Mouse (Mus musculus): ENCODE measurements around the gene Syngr3. TPM values are rescaled to one million over a fixed set of nuclear protein-coding genes. Genes with fewer than 3 reads are reported as not detected.

Gene Syngr3
- polyA plus RNA-seq (2012; rRNA removed): 0.12 and 0.14 TPM in 2 replicates

DNA sequence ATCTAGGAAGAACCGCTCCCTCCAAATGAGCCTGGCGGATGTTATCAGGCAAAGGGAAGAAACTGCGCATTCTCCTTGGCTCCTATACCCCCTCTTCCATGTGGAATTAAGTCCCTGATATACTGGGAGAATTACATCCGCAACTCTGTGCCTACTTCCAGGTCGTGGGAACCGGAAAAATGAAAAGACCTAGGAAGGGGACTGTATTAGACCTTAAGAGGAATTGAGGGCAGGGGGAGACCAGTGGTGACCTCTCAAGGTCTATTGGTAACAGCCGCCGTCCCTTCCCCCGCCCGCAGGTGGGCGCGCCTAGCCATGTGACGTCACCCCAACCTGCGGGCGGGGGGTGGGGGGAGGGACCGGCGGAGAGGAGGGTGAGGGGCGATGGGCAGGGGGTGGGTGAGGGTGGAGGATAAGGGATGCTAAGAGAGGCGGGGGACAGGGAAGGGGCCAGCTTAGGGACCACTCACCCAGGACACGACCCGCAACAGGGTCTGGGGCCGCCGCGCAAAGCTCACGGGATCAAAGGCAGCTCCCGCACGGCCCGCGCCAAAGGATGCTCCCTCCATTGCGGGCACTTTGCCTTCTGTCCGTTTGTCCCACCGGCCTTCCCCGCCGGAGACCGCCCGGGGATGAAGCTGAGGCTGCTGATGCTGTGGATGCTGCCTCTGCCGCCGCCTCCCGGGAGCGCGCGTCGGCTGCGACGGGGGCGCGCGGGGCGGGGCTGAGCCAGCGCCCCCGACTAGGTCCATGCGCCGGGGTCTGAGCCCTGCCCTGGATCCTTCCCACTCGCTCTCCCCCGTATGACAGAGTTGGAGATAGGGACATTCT is at the start of gene Syngr3:
Syngr3 (minus strand) TSS at position 705 of the 831 bp plus-strand sequence.

GRCm38 (mm10) chr17:24736330-24737051 is 46.7 kb upstream of the Syngr3 start, which contains the start of gene Msrb1:
Gene Msrb1, plus strand, starts transcription at chr17:24736642.

GRCm38 (mm10) chr17:24727618-24728017 is 37.9 kb upstream of the Syngr3 start, which contains the start of gene Rpl3l:
Gene Rpl3l, plus strand, starts transcription at chr17:24727820.

GRCm38 (mm10) chr17:24724184-24724583 is 34.4 kb upstream of the Syngr3 start, which contains the start of gene Ndufb10:
Gene Ndufb10, minus strand, starts transcription at chr17:24724478.

GRCm38 (mm10) chr17:24717943-24718342 is 28.2 kb upstream of the Syngr3 start, which contains the start of the genes Rnf151 and Rps2:
Gene Rnf151, minus strand, starts transcription at chr17:24718063.
Gene Rps2, plus strand, starts transcription at chr17:24718116.

DNA sequence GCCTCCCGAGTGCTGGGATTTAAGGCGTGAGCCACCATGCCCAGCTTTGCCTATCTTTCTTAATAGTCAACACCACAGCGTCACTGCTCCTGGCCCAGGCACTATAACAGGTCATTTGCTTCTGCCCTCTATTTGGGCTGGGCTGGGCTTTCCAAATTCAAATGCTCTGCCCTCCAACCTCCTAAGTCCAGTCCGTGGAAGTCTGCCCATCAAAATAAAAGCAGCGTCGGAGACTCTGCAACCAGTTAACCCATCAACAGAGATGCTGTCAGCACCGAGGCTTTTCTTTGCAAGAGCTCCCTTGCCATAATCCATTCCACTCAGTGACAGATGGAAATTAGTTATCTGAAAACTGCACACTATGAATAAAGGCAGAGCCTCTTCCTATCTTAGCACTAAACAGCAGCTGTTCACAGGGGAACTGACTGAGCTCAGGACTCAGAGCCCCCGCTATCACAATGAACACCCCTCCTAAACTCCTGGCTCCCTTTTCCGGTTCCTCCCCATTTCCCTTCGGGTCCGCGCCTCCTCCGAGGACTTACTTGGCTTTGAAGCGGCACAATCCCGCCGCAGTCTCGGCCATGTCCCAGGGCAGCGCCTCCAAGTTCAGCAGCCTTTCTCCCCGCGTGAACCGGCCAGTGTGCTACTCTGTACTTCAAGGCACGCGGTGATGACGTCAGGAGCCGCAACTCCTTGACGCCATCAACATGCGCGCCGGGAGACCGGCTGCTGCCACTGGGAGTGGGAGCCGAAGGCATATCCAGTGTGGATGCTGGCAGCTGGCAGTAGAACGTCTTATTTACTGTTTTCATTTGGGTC is 17.4 kb upstream of the Syngr3 start, which contains the start of gene Tbl3:
Tbl3 (minus strand) TSS at position 679 of the 819 bp plus-strand sequence.

GRCm38 (mm10) chr17:24696011-24696697 is 6.4 kb upstream of the Syngr3 start, which contains the start of the genes Gfer and Noxo1:
Gene Gfer, minus strand, starts transcription at chr17:24696156.
Gene Noxo1, plus strand, starts transcription at chr17:24696234.

DNA sequence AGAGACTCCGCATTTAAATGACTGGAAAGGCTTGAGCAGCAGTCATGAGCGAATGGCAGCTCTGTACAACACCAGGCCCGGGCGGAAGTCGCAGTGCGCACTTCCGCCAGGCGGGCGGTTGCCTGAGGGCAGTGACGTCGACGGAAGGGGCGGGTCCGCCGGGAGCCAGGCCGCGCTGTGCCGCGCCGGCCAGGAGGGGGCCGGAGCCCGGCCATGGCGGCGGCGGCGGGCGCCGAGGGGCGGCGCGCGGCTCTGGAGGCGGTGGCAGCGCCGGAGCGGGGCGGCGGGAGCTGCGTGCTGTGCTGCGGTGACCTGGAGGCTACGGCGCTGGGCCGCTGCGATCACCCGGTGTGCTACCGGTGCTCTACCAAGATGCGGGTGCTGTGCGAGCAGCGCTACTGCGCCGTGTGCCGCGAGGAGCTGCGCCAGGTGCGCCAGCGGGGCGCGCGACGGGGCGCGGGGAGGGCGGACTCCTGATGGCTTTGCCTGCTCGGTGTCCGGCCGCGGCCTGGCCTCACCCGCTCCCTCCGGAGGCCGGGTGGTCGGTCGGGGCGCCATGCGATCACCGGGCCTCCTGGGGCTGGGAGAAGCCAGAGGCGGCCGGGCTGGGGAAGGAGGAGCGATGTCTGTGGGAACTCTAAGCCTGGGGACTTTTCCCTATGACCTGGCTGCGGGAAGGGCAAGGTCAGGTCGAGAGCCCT is 20.1 kb downstream of the Syngr3 start, which contains the start of gene Zfp598:
Zfp598 (plus strand) TSS at position 143 of the 701 bp plus-strand sequence.

DNA sequence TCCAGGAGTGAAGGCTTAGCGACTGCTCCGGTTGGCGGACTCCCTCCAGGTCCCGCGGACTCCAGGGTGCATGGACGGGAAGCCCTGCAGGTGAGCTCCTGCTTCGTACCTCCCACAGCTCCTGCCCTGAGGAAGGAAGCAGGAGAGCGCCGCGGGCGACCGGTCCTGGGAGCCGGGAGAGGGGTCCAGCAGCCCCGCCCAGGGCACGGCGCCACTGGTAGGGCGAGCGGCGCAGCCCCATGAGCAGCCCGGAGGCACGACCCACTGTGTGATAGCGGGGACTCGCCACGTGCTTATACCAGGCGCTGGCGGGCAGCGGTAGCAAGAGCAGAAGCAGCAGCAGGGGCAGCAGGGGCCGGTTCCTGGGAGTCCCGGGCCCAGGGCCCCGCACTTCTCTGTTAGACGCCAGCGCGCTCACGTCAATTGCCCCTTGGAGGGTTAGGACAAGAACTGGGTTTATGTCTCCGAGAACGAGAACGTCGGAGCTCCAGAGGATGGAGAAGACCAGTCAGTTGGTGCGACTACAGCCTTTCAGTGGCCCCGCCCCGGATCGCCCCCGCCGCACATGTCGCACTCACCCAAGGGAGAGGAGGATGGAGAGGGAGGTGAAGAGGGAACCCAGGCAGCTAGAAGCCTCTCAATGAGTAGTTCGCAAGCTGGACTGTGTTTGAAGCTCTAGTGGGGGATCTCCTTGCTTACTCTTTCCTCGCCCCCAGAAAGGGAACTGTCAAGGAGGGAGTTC is 31.6 kb downstream of the Syngr3 start, which contains the start of gene Npw:
Npw (minus strand) TSS at position 441 of the 742 bp plus-strand sequence.

DNA sequence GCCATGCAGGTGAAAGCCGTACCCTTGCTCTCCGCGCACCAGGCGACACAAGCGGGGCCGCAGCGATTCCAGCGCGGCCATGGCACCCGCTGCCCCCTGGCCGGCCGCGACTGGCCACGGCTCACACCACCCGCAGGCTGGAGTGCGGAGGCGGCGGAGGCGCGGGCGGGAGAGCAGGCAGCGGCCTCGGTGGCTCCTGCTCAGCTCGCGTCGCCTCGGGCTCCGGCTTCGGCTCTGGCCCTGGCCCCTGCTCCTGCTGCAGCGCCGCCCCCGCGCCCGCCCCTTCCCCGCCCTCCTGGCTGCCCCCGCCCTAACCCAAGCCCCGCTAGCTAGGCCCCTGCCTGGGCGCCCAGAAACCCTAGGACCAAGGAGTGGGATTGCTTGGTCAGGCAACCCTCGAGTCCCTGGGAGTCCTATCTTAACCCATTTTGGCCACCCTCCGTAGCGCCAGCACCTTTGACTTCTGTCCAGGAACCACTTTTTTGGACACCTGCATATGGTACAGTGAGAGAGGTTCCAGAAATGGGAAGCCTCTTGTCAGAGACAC is 39.6 kb downstream of the Syngr3 start, which contains the start of gene Slc9a3r2:
Slc9a3r2 (minus strand) TSS at position 258 of the 547 bp plus-strand sequence.

Other genes with a start within 250 kb of the Syngr3 start
- 2.2 and 2.4 TPM in 2 replicates for gene Dnase1l2, start 246.8 kb downstream of the Syngr3 start, polyA plus RNA-seq (2012; rRNA removed)
- gene E4f1, start 219.6 kb downstream of the Syngr3 start, polyA plus RNA-seq (2012; rRNA removed): 17.6 and 21.6 TPM in 2 replicates
- 21.3 and 23.2 TPM in 2 replicates for gene Pgp, start 219.6 kb downstream of the Syngr3 start, polyA plus RNA-seq (2012; rRNA removed)
- 0.14 and 0.23 TPM in 2 replicates for gene Bricd5, start 216.1 kb downstream of the Syngr3 start, polyA plus RNA-seq (2012; rRNA removed)
- 10.8 TPM in 2 replicates for gene Mlst8, start 210.9 kb downstream of the Syngr3 start, polyA plus RNA-seq (2012; rRNA removed)
- gene Caskin1, start 201.4 kb downstream of the Syngr3 start, polyA plus RNA-seq (2012; rRNA removed): 0.07 and 0.08 TPM in 2 replicates
- gene Traf7, start 162.0 kb downstream of the Syngr3 start, polyA plus RNA-seq (2012; rRNA removed): 48.2 and 52.1 TPM in 2 replicates
- gene Rab26, start 155.7 kb downstream of the Syngr3 start, polyA plus RNA-seq (2012; rRNA removed): 0.24 and 0.30 TPM in 2 replicates
- 3.8 and 5.0 TPM in 2 replicates for gene Pkd1, start 140.1 kb downstream of the Syngr3 start, polyA plus RNA-seq (2012; rRNA removed)
- gene Tsc2, start 57.3 kb downstream of the Syngr3 start, polyA plus RNA-seq (2012; rRNA removed): 17.8 and 20.1 TPM in 2 replicates
- gene Nthl1, start 57.3 kb downstream of the Syngr3 start, polyA plus RNA-seq (2012; rRNA removed): 5.8 and 6.5 TPM in 2 replicates
- gene Slc9a3r2, start 39.6 kb downstream of the Syngr3 start, polyA plus RNA-seq (2012; rRNA removed): 10.7 and 11.8 TPM in 2 replicates
- 0.07 and 0.16 TPM in 2 replicates for gene Npw, start 31.5 kb downstream of the Syngr3 start, polyA plus RNA-seq (2012; rRNA removed)
- gene Zfp598, start 20.3 kb downstream of the Syngr3 start, polyA plus RNA-seq (2012; rRNA removed): 21.7 and 27.6 TPM in 2 replicates
- 18.4 and 20.5 TPM in 2 replicates for gene Gfer, start 6.2 kb upstream of the Syngr3 start, polyA plus RNA-seq (2012; rRNA removed)
- gene Noxo1, start 6.3 kb upstream of the Syngr3 start, polyA plus RNA-seq (2012; rRNA removed): 1.1 and 1.2 TPM in 2 replicates
- gene Tbl3, start 17.7 kb upstream of the Syngr3 start, polyA plus RNA-seq (2012; rRNA removed): 17.9 and 18.1 TPM in 2 replicates
- 0.10 TPM in 1 of 2 replicates, not detected in the other for gene Rnf151, start 28.1 kb upstream of the Syngr3 start, polyA plus RNA-seq (2012; rRNA removed)
- gene Rps2, start 28.2 kb upstream of the Syngr3 start, polyA plus RNA-seq (2012; rRNA removed): 1,642 and 1,684 TPM in 2 replicates
- 215 and 225 TPM in 2 replicates for gene Ndufb10, start 34.5 kb upstream of the Syngr3 start, polyA plus RNA-seq (2012; rRNA removed)
- gene Rpl3l, start 37.9 kb upstream of the Syngr3 start, polyA plus RNA-seq (2012; rRNA removed): 0.11 and 0.13 TPM in 2 replicates
- 91.0 and 112 TPM in 2 replicates for gene Msrb1, start 46.7 kb upstream of the Syngr3 start, polyA plus RNA-seq (2012; rRNA removed)
- gene Hs3st6, start 63.0 kb upstream of the Syngr3 start, polyA plus RNA-seq (2012; rRNA removed): 0.84 and 0.96 TPM in 2 replicates
- gene Meiob, start 114.3 kb upstream of the Syngr3 start, polyA plus RNA-seq (2012; rRNA removed): 0.49 and 0.74 TPM in 2 replicates
- 160 and 200 TPM in 2 replicates for gene Hagh, start 150.2 kb upstream of the Syngr3 start, polyA plus RNA-seq (2012; rRNA removed)
- gene Fahd1, start 160.4 kb upstream of the Syngr3 start, polyA plus RNA-seq (2012; rRNA removed): 43.4 and 44.7 TPM in 2 replicates
- gene Igfals, start 176.0 kb upstream of the Syngr3 start, polyA plus RNA-seq (2012; rRNA removed): 12.4 and 15.1 TPM in 2 replicates
- 15.4 and 17.7 TPM in 2 replicates for gene Nubp2, start 196.4 kb upstream of the Syngr3 start, polyA plus RNA-seq (2012; rRNA removed)
- 26.4 and 28.2 TPM in 2 replicates for gene Spsb3, start 196.7 kb upstream of the Syngr3 start, polyA plus RNA-seq (2012; rRNA removed)
- 11.2 and 11.3 TPM in 2 replicates for gene Eme2, start 205.1 kb upstream of the Syngr3 start, polyA plus RNA-seq (2012; rRNA removed)
- gene Mrps34, start 205.2 kb upstream of the Syngr3 start, polyA plus RNA-seq (2012; rRNA removed): 52.2 and 58.3 TPM in 2 replicates
- gene Nme3, start 206.5 kb upstream of the Syngr3 start, polyA plus RNA-seq (2012; rRNA removed): 32.3 and 35.5 TPM in 2 replicates
- gene Mapk8ip3, start 247.0 kb upstream of the Syngr3 start, polyA plus RNA-seq (2012; rRNA removed): 23.9 and 32.5 TPM in 2 replicates